Mouse (Mus musculus) forebrain, embryonic 14.5 days (tissue): ENCODE data around the gene Sox14. TPM values are rescaled to one million over a fixed set of nuclear protein-coding genes. Genes with fewer than 3 reads are reported as not detected.

Experiments
- polyA plus RNA-seq: library from polyadenylated mRNA; unstranded; fragments of >200 nt; fragmentation: Nextera tagmentation; extraction: Ambion mirVana; gene quantifications from 2 replicates; pipeline ENCODE4 v1.2.1, GENCODE M21; 2014

The Sox14 gene
- polyA plus RNA-seq, 1 experiment from 2014 or later = 2.8 TPM

Other genes starting within 250 kb of the Sox14 start
- 6.4 and 7.2 TPM in 2 replicates for gene Dzip1l, start 246.7 kb downstream of the Sox14 start, polyA plus RNA-seq
- gene Cldn18, start 158.9 kb downstream of the Sox14 start, polyA plus RNA-seq = not detected in 2 replicates